Mouse (Mus musculus): ENCODE measurements around the gene Olfr1419. TPM values are rescaled to one million over a fixed set of nuclear protein-coding genes. Genes with fewer than 3 reads are reported as not detected.
A peak's percentile ranks its signal among the peaks of the same experiment; 100 is the strongest.

The Olfr1419 gene
- polyA plus RNA-seq, 1 experiment from 2014 or later: not detected

GRCm38 (mm10) chr19:11820211-11820610, 54.7 kb downstream of the Olfr1419 start:
- WGBS: 28% methylated on average over 6 of the region's 6 CpGs
- H3K4me2 ChIP-seq (ENCODE audit: low read length): peak overlapping the region; percentile 57
- H3K36me3 ChIP-seq (ENCODE audit: control insufficient read depth, insufficient read depth, low read length): no peaks in the 10 kb centered on the region
- peaks cover 11% of the 10 kb centered on the region for H3K4me1 ChIP-seq (ENCODE audit: control insufficient read depth, insufficient read depth, low read depth, low read length)
- ATAC-seq: no peak
- H3K9ac ChIP-seq (ENCODE audit: low read depth, low read length): peak overlapping the region; percentile 47
- no peaks in the 10 kb centered on the region for H3K9me3 ChIP-seq (ENCODE audit: control insufficient read depth, low read length)
- H3K4me3 ChIP-seq (ENCODE audit: low read length): peak overlapping the region; percentile 88
- no peak overlapping the region for H3K27ac ChIP-seq (ENCODE audit: low read depth, low read length)
- H3K27me3 ChIP-seq (replicated peaks; ENCODE audit: control insufficient read depth, insufficient read depth, low read length): no peaks in the 10 kb centered on the region

- no peaks in the 10 kb centered on the region for H3K27me3 ChIP-seq (replicated peaks; ENCODE audit: control insufficient read depth, insufficient read depth, low read length)
- H3K9me3 ChIP-seq (ENCODE audit: control insufficient read depth, low read length): no peaks in the 10 kb centered on the region
- peaks cover 11% of the 10 kb centered on the region for H3K4me1 ChIP-seq (ENCODE audit: control insufficient read depth, insufficient read depth, low read depth, low read length)
- H3K4me3 ChIP-seq (ENCODE audit: low read length): peak overlapping the region; percentile 88
- peak overlapping the region; percentile 57 for H3K4me2 ChIP-seq (ENCODE audit: low read length)
- peak overlapping the region; percentile 47 for H3K9ac ChIP-seq (ENCODE audit: low read depth, low read length)
- H3K27ac ChIP-seq (ENCODE audit: low read depth, low read length): no peak overlapping the region
- under 1% methylated on average over 15 of the region's 15 CpGs for WGBS
- H3K36me3 ChIP-seq (ENCODE audit: control insufficient read depth, insufficient read depth, low read length): no peaks in the 10 kb centered on the region
- peak; percentile 74 for ATAC-seq
These were observed 55.1 kb downstream of the Olfr1419 start for GRCm38 (mm10) chr19:11819800-11820199.

- H3K9ac ChIP-seq (ENCODE audit: low read depth, low read length): peak within 1 kb of the TSS; percentile 91
- H3K4me2 ChIP-seq (ENCODE audit: low read length): peak within 1 kb of the TSS; percentile 57
- peak within 1 kb of the TSS; percentile 66; the same call in 1 of the 2 replicates for H3K27ac ChIP-seq (ENCODE audit: low read depth, low read length)
- no peaks in the 10 kb centered on the region for H3K9me3 ChIP-seq (ENCODE audit: control insufficient read depth, low read length)
- under 1% methylated on average over 20 of the region's 20 CpGs for WGBS
- ATAC-seq: no peak; the same call in none of the 2 replicates
- no peaks in the 10 kb centered on the region for H3K27me3 ChIP-seq (replicated peaks; ENCODE audit: control insufficient read depth, insufficient read depth, low read length)
- H3K36me3 ChIP-seq (ENCODE audit: control insufficient read depth, insufficient read depth, low read length): no peaks in the 10 kb centered on the region
- H3K4me1 ChIP-seq (ENCODE audit: control insufficient read depth, insufficient read depth, low read depth, low read length): peaks cover 11% of the 10 kb centered on the region
- peak within 1 kb of the TSS; percentile 88 for H3K4me3 ChIP-seq (ENCODE audit: low read length)
These were observed 55.7 kb downstream of the Olfr1419 start, which contains the start of gene Stx3 for GRCm38 (mm10) chr19:11819143-11819700. Gene Stx3 (minus strand): TSS chr19:11819403.

Small RNA genes within 50 kb of the gene (microRNA-seq; reads per million reads assigned to microRNA genes)
- gene Mir6994: 8.3 reads per million, percentile 25 among the genes with 10 or more reads in this experiment

Other genes with a start within 250 kb of the Olfr1419 start
- not detected in 2 replicates for gene Ms4a3, start 234.3 kb downstream of the Olfr1419 start, polyA plus RNA-seq (2015; fragmentation: Nextera tagmentation; extraction: Ambion mirVana)
- not detected in 2 replicates for gene Oosp2, start 214.5 kb downstream of the Olfr1419 start, polyA plus RNA-seq (2015; fragmentation: Nextera tagmentation; extraction: Ambion mirVana)
- gene Oosp1, start 184.0 kb downstream of the Olfr1419 start, polyA plus RNA-seq (2015; fragmentation: Nextera tagmentation; extraction: Ambion mirVana): not detected in 2 replicates
- gene Oosp3, start 178.1 kb downstream of the Olfr1419 start, polyA plus RNA-seq (2015; fragmentation: Nextera tagmentation; extraction: Ambion mirVana): not detected in 2 replicates
- not detected in 2 replicates for gene Gif, start 127.6 kb downstream of the Olfr1419 start, polyA plus RNA-seq (2015; fragmentation: Nextera tagmentation; extraction: Ambion mirVana)
- 46.2 and 49.1 TPM in 2 replicates for gene Mrpl16, start 104.7 kb downstream of the Olfr1419 start, polyA plus RNA-seq (2015; fragmentation: Nextera tagmentation; extraction: Ambion mirVana)
- gene Stx3, start 55.7 kb downstream of the Olfr1419 start, polyA plus RNA-seq (2015; fragmentation: Nextera tagmentation; extraction: Ambion mirVana): 20.1 and 21.1 TPM in 2 replicates
- gene Olfr1417, start 35.9 kb downstream of the Olfr1419 start, polyA plus RNA-seq (2015; fragmentation: Nextera tagmentation; extraction: Ambion mirVana): 0.11 and 0.33 TPM in 2 replicates
- gene Olfr1418, start 14.0 kb downstream of the Olfr1419 start, polyA plus RNA-seq (2015; fragmentation: Nextera tagmentation; extraction: Ambion mirVana): not detected in 2 replicates
- not detected in 2 replicates for gene Olfr1420, start 11.5 kb upstream of the Olfr1419 start, polyA plus RNA-seq (2015; fragmentation: Nextera tagmentation; extraction: Ambion mirVana)
- gene Patl1, start 37.3 kb upstream of the Olfr1419 start, polyA plus RNA-seq (2015; fragmentation: Nextera tagmentation; extraction: Ambion mirVana): 14.8 and 16.4 TPM in 2 replicates
- 3.0 and 3.2 TPM in 2 replicates for gene Osbp, start 90.8 kb upstream of the Olfr1419 start, polyA plus RNA-seq (2015; fragmentation: Nextera tagmentation; extraction: Ambion mirVana)
- gene Olfr1423, start 166.2 kb upstream of the Olfr1419 start, polyA plus RNA-seq (2015; fragmentation: Nextera tagmentation; extraction: Ambion mirVana): not detected in 2 replicates
- gene Olfr1424, start 187.6 kb upstream of the Olfr1419 start, polyA plus RNA-seq (2015; fragmentation: Nextera tagmentation; extraction: Ambion mirVana): not detected in 2 replicates
- not detected in 2 replicates for gene Olfr1425, start 202.6 kb upstream of the Olfr1419 start, polyA plus RNA-seq (2015; fragmentation: Nextera tagmentation; extraction: Ambion mirVana)
- gene Olfr1426, start 216.9 kb upstream of the Olfr1419 start, polyA plus RNA-seq (2015; fragmentation: Nextera tagmentation; extraction: Ambion mirVana): not detected in 2 replicates
- not detected in 2 replicates for gene Olfr1427, start 228.2 kb upstream of the Olfr1419 start, polyA plus RNA-seq (2015; fragmentation: Nextera tagmentation; extraction: Ambion mirVana)
- gene Olfr1428, start 240.8 kb upstream of the Olfr1419 start, polyA plus RNA-seq (2015; fragmentation: Nextera tagmentation; extraction: Ambion mirVana): not detected in 2 replicates
- not detected in 2 replicates for gene Olfr76, start 248.1 kb upstream of the Olfr1419 start, polyA plus RNA-seq (2015; fragmentation: Nextera tagmentation; extraction: Ambion mirVana)